Mouse (Mus musculus) cerebellum, adult 8-10 months (tissue): ENCODE measurements around the gene Olfr25.

Source experiments
- DNase-seq: peaks from one replicate; pipeline ENCODE4 v3.0.0; 2022

Olfr25 gene

DNA sequence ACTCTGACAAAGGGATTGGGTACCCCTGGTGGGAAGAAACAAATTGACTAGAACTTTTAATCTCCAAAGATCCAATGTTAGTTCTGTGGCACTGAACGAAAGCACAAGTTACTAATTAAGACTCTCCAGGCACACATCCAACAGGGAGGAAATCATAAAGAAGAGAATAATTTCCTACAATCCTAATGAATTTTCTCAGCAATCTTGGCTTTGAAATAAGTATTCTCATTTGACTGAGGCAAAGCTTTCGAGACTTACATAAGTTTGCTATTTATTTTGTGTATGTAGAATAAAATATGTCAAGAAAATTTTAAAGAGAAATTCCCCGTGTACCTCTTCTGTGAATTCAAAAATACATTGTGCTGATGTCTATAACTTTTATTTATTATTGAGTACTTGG, at the start of gene Olfr25:
TSS of gene Olfr25 (plus strand) at position 301 of the 400 bp plus-strand sequence.
- no peak for DNase-seq

DNA sequence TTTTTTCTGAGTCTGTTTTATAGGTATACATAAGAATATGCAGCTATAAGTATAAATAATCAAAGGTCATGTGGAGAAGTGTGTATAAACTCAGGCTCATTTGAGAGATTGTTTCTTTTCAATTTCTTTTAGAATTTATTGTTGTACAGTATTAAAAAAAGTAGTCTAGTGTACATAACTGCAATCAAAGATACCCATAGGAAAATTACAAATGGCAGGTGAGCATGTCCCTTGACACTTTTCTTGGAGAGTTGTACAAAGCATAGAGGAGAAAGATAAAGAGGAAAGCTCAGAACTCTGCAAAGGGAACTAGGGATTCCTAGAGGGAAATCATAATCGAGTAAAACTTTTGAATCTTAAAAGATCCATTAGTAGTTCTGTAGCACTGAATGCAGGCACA, 38.1 kb upstream of the Olfr25 start, which contains the start of gene Olfr896-ps1:
TSS of gene Olfr896-ps1 (plus strand) at position 301 of the 400 bp plus-strand sequence.
- DNase-seq, result no peak

DNA sequence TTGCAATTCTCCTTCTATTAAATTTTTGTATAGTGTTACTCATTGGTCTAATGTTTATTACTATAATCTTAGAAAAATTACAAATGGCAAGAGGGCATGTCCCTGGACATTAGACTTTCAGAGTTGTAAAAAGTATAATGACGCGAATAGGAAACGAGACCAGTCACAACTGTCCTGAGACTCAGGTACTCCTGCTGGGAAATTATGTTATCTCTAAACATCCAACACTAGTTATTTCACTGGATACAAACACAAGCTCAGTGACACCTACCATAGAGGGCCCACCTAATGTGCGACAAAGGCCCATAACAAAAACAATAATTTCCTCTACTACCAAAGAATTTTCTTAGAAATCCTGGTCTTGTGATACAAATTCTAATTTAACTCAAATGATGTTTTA, 19.3 kb downstream of the Olfr25 start, which contains the start of gene Olfr898:
TSS of gene Olfr898 (plus strand) at position 301 of the 400 bp plus-strand sequence.
- DNase-seq, result no peak

DNA sequence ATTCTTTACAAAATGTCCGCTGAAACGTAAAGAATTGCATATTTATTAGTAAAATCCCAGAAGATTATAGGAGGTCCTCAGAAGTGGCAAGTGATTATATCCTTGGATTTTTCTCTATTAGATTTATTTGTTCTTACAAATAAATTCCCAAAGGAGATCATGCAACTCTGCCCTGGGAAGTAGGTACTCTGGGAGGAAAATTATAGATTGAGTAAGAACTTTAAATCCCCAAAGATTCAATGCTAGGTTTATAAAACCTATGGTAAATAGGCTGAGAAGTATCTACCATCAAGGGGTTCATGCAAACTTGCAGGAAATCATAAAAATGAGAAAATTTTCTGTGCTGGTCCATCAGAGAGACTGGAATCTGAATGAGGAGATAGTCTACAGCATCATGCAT, 37.7 kb downstream of the Olfr25 start, which contains the start of gene Olfr250:
TSS of gene Olfr250 (plus strand) at position 301 of the 400 bp plus-strand sequence.
- no peak for DNase-seq

DNA sequence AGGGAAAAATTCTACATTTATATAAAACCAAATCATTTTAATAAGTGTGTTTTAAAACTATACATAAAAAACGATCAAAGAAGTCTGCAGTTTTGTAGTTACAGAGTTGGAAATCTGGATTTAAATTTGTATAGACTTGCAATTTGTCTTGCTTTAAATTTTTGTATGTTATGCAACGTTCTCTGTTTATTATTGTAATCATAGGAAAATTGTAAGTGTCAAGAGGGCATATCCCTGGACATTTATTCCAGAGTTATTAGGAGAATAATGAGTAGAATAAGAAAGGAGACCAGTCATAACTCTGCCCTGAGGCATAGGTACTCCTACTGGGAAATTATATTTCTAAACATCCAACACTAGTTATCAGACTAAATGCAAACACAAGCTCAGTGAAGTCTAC, 47.9 kb downstream of the Olfr25 start, which contains the start of gene Olfr251:
TSS of gene Olfr251 (plus strand) at position 301 of the 400 bp plus-strand sequence.
- DNase-seq, result no peak
